Mouse (Mus musculus) liver, embryonic 11.5 days (tissue): ENCODE measurements around the gene Dhx36. TPM values are rescaled to one million over a fixed set of nuclear protein-coding genes. Genes with fewer than 3 reads are reported as not detected.

Source experiments
- ATAC-seq: fragments of 200-750 bp; cut with Nextera tagmentation; replicated peaks from 2 replicates; pipeline ENCODE4 v1.8.0; 2017; ENCODE audit warnings: moderate number of reproducible peaks, mild to moderate bottlenecking, moderate TSS enrichment, moderate library complexity; ENCODE audit not compliant: low FRiP score
- DNase-seq: peaks from one replicate; pipeline ENCODE4 v3.0.0-alpha.2; 2017; ENCODE audit warnings: low spot score
- H3K27ac ChIP-seq: fragments of 300-500 bp; sonication (generic); 2 replicates; pipeline ENCODE4 v1.5.1; 2014; ENCODE audit warnings: mild to moderate bottlenecking, low read depth, low read length, control low read depth
- H3K27me3 ChIP-seq: fragments of 300-500 bp; sonication (generic); replicated peaks from 2 replicates; pipeline ENCODE4 v1.6.1; 2014; ENCODE audit warnings: low read length, mixed read lengths; ENCODE audit not compliant: control insufficient read depth, insufficient read depth
- H3K36me3 ChIP-seq: fragments of 300-500 bp; sonication (generic); 2 replicates; pipeline ENCODE4 v1.6.1; 2014; ENCODE audit warnings: mild to moderate bottlenecking, low read length, moderate library complexity, mixed read lengths; ENCODE audit not compliant: control insufficient read depth, insufficient read depth
- H3K4me1 ChIP-seq: fragments of 300-500 bp; sonication (generic); replicated peaks from 2 replicates; pipeline ENCODE4 v1.6.1; 2014; ENCODE audit warnings: low read length, mixed read lengths; ENCODE audit not compliant: control insufficient read depth, insufficient read depth
- H3K4me2 ChIP-seq: fragments of 300-500 bp; sonication (generic); 2 replicates; pipeline ENCODE4 v1.6.1; 2014; ENCODE audit warnings: mild to moderate bottlenecking, control low read depth, moderate library complexity
- H3K4me3 ChIP-seq: fragments of 300-500 bp; sonication (generic); 2 replicates; pipeline ENCODE4 v1.5.1; 2014; ENCODE audit warnings: low read depth, low read length, control low read depth
- H3K9ac ChIP-seq: fragments of 300-500 bp; sonication (generic); 2 replicates; pipeline ENCODE4 v1.6.1; 2014; ENCODE audit warnings: low read depth, low read length, control low read depth
- H3K9me3 ChIP-seq: fragments of 300-500 bp; sonication (generic); 2 replicates; pipeline ENCODE4 v1.6.1; 2016; ENCODE audit warnings: low read length, inconsistent platforms, mixed read lengths; ENCODE audit not compliant: control insufficient read depth
- WGBS: fragments of 180-500 bp; shearing (Covaris S2); extraction: QIAGEN DNeasy Blood & Tissue Kit; methylation state at CpG from one replicate; pipeline ENCODE4 v1.1.7; 2014; 5-methylcytosine and 5-hydroxymethylcytosine counted together
- polyA plus RNA-seq: library from polyadenylated mRNA; unstranded; fragments of >200 nt; fragmentation: Nextera tagmentation; extraction: Ambion mirVana; gene quantifications from 2 replicates; pipeline ENCODE4 v1.2.1, GENCODE M21; 2014

Dhx36 gene
- polyA plus RNA-seq, 1 experiment from 2014 or later: 28.5 TPM

DNA sequence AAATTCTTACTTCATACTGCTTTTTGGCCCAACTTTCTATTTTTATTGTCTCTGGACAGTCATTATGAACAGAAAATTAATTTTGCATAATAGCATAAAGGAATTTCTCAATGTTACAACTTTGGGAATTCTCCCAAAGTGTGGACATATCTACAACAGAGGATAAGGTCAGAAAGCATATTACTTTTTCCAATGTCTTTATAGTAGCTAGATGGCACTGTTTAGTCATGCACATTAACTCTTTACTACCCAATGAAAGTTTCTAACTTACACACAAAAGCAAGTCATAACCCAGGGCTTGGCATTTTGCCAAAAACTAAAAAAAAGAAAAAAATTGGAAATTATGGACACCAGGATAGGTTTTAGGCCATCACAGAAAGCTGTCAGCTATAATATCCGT is 36.6 kb downstream of the Dhx36 start:
- WGBS: 90% methylated on average over 1 of the region's 1 CpGs
- no peak overlapping the region for H3K27ac ChIP-seq
- peaks cover 29% of the 10 kb centered on the region for H3K36me3 ChIP-seq
- no peak overlapping the region for H3K4me2 ChIP-seq
- no peak for DNase-seq
- no peak for ATAC-seq
- no peaks in the 10 kb centered on the region for H3K4me1 ChIP-seq
- no peak overlapping the region for H3K9ac ChIP-seq
- no peak overlapping the region for H3K4me3 ChIP-seq
- H3K9me3 ChIP-seq: no peaks in the 10 kb centered on the region
- H3K27me3 ChIP-seq: no peaks in the 10 kb centered on the region

DNA sequence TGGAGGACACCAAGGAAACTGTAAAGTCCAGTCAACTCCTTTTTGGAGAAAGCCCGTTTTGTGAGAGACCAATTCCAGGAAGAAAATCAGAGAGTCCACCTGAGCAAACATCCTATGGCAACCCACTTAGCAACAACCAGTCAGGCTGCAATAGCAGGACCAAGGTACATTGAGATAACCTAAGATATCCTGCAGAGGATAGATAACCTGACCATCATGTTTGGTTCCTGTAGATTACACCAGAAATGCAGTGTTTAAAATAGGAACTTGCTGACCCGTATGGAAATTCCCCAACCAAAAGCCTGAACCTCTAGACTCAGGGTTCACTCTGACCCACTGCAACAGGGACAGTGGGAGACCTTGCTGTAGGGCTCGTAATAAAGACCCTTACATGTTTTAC is 42.5 kb downstream of the Dhx36 start:
- Histone ChIP-seq H3K27me3 (no peaks in the 10 kb centered on the region), H3K9ac (no peak overlapping the region), H3K9me3 (no peaks in the 10 kb centered on the region), H3K27ac (no peak overlapping the region), H3K36me3 (peaks cover 11% of the 10 kb centered on the region; the same call in 1 of the 2 replicates), H3K4me3 (no peak overlapping the region), H3K4me1 (no peaks in the 10 kb centered on the region; the same call in 1 of the 2 replicates), H3K4me2 (no peak overlapping the region)
- ATAC-seq (peak; percentile 64), DNase-seq (no peak)
- 47% methylated on average over 3 of the region's 3 CpGs for WGBS

DNA sequence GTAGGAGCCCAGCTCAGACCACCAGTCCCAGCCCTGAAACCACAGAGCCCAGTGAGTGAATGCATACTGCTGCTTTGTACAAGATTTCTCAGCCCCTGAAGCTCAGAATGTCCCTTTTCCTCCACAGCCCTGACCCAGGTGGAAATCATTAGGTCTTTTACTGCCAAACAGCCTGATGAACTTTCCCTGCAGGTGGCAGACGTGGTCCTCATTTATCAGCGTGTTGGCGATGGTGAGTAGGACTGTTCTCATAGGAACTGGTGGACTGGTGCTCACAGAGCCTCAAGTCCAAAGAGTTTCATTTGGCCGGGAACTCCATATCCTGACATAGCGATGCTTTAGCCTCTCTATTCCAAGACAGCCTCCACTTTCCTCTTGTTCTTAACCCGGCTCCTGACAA is 47.3 kb downstream of the Dhx36 start:
- WGBS: 83% methylated on average over 6 of the region's 6 CpGs
- Histone ChIP-seq H3K9me3 (no peaks in the 10 kb centered on the region), H3K27me3 (no peaks in the 10 kb centered on the region), H3K9ac (no peak overlapping the region), H3K4me2 (no peak overlapping the region), H3K4me3 (no peak overlapping the region), H3K27ac (no peak overlapping the region), H3K4me1 (no peaks in the 10 kb centered on the region; the same call in 1 of the 2 replicates), H3K36me3 (peaks cover 2% of the 10 kb centered on the region; the same call in 1 of the 2 replicates)
- ATAC-seq (no peak), DNase-seq (no peak)

DNA sequence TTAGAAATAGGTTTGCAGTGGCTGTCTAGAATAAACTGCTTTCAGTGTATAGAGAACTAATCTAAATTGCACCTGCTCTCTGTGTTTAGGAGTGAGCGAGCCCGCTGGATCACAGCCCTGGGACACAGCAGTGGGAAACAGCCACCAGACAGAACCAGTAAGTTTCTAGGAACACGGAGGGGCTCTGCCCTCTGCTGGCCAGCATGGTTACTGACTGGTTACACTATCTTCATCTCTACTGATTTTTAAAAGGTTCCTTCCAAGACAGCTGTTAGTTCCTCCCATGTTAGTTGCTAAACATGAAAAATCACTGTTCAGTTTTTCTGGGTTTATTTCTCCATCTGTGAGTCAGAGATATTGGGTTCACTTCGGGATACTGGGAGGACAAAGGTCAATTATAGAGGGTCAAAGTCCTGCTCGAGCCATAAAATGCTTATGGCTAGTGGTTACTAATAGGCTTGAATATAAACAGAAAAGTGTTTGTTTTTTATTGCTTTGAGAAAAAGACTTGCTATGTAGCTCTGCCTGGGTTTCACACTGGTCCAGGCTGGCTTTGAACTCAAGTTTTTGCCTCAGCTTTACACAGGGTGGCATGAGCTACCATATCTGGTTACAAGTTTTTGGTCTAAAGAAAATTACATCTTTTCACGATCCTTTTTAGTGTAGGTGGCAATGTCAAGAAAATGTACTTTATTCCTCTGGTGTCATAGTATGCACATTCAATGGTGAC is 48.4 kb downstream of the Dhx36 start:
- no peaks in the 10 kb centered on the region for H3K27me3 ChIP-seq
- no peak overlapping the region for H3K4me3 ChIP-seq
- ATAC-seq (peak; percentile 60; the same call in 1 of the 2 replicates), DNase-seq (peak; percentile 43)
- no peaks in the 10 kb centered on the region for H3K4me1 ChIP-seq
- WGBS: 47% methylated on average over 6 of the region's 6 CpGs
- peaks cover 2% of the 10 kb centered on the region; the same call in 1 of the 2 replicates for H3K36me3 ChIP-seq
- no peaks in the 10 kb centered on the region for H3K9me3 ChIP-seq
- H3K4me2 ChIP-seq: no peak overlapping the region
- no peak overlapping the region for H3K9ac ChIP-seq
- no peak overlapping the region for H3K27ac ChIP-seq

DNA sequence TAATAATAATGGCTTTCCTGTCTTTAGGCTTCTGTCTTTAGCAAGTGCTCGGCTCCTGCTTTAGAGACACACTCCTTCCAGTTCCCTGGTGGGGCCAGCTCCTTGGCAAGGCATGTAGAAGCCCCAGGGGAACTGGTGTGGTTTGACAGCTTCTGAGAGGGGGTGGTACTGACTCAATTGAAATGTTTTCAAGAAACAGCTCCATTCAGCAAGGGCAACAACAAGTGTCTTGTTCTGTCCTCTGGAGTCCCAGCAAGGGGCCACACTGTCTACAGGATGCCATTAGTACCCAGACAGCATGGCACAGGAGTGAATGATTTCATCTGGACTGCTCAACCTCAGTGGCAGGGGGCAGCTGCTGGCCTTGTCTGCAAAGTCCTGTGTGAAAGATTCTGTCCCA is 51.0 kb downstream of the Dhx36 start:
- no peak for DNase-seq
- H3K4me3 ChIP-seq: no peak overlapping the region
- H3K36me3 ChIP-seq: no peaks in the 10 kb centered on the region; the same call in 1 of the 2 replicates
- ATAC-seq: no peak
- no peaks in the 10 kb centered on the region for H3K4me1 ChIP-seq
- H3K4me2 ChIP-seq: no peak overlapping the region
- no peaks in the 10 kb centered on the region for H3K9me3 ChIP-seq
- H3K9ac ChIP-seq: no peak overlapping the region
- no peak overlapping the region for H3K27ac ChIP-seq
- WGBS: 68% methylated on average over 1 of the region's 1 CpGs
- H3K27me3 ChIP-seq: no peaks in the 10 kb centered on the region

DNA sequence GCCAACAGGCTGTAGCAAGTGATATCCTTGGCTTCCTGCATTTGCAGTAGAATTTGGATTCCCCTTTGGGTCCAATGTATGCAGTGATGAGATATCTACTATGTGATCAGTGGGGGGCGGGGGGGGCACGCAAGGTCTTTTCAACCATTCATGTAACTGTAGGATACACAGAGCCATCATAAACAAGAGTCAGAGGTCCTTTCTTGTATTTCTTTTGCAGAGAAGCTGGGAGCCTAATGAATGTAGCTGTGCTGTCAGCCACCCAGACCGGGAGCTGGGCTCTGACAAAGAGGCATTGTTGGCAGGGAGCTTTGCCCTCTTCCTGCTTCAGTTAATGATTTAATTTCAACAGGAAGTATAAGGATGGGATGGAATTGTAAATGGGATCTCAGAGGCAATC is 52.7 kb downstream of the Dhx36 start:
- Histone ChIP-seq H3K27me3 (no peaks in the 10 kb centered on the region), H3K36me3 (no peaks in the 10 kb centered on the region), H3K27ac (no peak overlapping the region), H3K9me3 (no peaks in the 10 kb centered on the region), H3K4me3 (no peak overlapping the region), H3K4me2 (no peak overlapping the region), H3K4me1 (no peaks in the 10 kb centered on the region), H3K9ac (no peak overlapping the region)
- no peak for ATAC-seq
- DNase-seq: no peak
- 62% methylated on average over 3 of the region's 3 CpGs for WGBS

DNA sequence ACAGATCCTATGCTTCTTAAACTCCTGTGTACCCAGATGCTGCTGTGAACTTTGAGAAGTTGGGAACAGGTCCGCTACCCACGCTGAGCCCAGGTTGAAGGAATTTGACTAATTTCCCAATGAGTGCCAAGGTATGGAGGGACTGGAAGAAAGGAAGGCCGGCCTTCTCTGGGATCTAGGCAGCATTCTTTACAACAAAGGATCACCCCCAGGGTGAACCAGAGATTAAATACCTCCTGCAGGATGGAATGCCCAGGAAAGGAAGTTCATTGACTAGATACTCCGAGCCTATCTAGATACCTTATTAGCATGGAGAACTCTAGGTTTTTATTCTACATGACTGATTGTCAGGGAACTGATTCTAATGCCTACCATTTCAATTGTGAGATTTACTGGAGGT is 53.8 kb downstream of the Dhx36 start:
- no peak overlapping the region for H3K9ac ChIP-seq
- H3K36me3 ChIP-seq: no peaks in the 10 kb centered on the region
- no peaks in the 10 kb centered on the region for H3K9me3 ChIP-seq
- H3K4me2 ChIP-seq: no peak overlapping the region
- H3K4me1 ChIP-seq: no peaks in the 10 kb centered on the region
- no peak for DNase-seq
- H3K27me3 ChIP-seq: no peaks in the 10 kb centered on the region
- H3K4me3 ChIP-seq: no peak overlapping the region
- no peak overlapping the region for H3K27ac ChIP-seq
- no peak for ATAC-seq
- WGBS: 59% methylated on average over 4 of the region's 4 CpGs

DNA sequence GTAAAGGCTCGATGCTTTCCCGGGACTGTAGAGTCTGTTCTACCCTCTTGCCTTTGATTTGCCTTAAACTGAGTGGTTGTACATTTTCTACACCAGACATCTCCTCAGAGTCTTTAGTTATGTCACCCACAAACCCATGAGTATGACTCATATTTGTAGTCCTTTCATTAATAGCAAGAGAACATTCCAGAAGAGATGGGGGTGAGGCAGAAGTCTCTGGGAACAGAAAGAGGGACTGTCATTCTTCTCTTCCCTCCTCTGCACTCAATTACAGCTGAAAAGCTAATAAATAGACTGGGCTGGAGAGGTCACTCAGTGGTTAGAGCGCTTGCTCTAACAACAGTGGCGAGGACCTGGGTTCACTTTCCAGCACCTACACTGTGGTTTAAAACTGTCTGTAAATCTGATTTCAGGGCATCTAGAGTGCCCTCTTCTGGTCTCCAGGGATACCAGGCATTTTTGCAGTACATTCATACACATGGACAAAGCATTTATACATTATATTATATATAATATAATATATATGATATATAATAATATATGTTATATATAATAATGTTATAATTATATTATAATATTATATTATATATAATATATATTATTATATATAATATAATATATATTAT is 56.8 kb downstream of the Dhx36 start:
- Histone ChIP-seq H3K4me2 (no peak overlapping the region), H3K4me3 (no peak overlapping the region), H3K36me3 (no peaks in the 10 kb centered on the region), H3K9ac (no peak overlapping the region), H3K9me3 (no peaks in the 10 kb centered on the region), H3K4me1 (no peaks in the 10 kb centered on the region), H3K27me3 (no peaks in the 10 kb centered on the region), H3K27ac (no peak overlapping the region)
- 87% methylated on average over 4 of the region's 4 CpGs for WGBS
- DNase-seq: no peak
- ATAC-seq: no peak

DNA sequence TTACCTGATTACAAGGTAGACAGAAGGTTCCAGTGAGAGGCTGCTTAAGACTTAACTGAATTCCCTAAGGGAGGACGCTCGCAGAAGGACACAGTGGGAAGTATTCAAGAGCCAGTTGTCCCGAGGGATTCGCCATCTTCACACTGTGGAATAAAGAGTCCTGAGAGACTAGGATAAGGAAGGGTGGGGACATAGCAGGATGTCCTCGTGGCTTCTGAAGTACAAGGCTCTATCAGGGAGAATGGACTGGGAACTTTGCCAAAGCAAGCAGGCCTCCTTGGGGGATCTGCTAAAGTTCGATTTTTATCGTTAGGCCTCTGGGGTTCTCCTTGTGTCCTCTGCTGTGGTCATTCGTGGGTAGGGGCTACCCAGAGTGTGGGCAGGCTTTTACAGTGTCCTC is 59.7 kb downstream of the Dhx36 start:
- no peaks in the 10 kb centered on the region for H3K27me3 ChIP-seq
- no peak overlapping the region for H3K4me2 ChIP-seq
- no peak overlapping the region for H3K9ac ChIP-seq
- no peak overlapping the region for H3K4me3 ChIP-seq
- no peaks in the 10 kb centered on the region for H3K4me1 ChIP-seq
- H3K9me3 ChIP-seq: no peaks in the 10 kb centered on the region
- H3K36me3 ChIP-seq: no peaks in the 10 kb centered on the region
- H3K27ac ChIP-seq: no peak overlapping the region
- 72% methylated on average over 8 of the region's 8 CpGs for WGBS
- no peak for DNase-seq
- no peak for ATAC-seq
